Mouse (Mus musculus): ENCODE measurements around the gene Gjb4.

DNA sequence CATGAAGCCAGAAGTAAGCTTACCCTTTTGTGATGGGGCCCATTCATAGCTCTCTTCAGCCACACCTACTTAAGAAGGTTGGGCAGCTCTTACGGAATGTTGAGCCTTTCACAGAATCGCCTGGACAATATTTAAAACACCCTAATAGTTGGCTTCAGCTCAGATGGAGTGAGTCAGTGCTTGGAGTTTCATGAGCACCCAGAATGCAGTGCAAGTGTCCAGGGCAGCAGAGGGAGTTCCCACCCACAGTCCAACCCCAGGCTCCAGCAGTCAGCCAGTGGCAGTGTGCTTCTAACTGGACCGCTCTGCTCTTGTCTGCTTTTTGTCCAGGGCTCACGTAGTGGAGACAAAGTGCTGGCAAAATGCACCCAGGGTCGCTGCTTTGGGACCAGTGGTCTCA is 17.7 kb upstream of the Gjb4 start:
- TF ChIP-seq CTCF (IDR thresholded peaks at IDR 0.05; ENCODE audit: borderline replicate concordance, insufficient read depth, low read length): no peak
- TF ChIP-seq POLR2A (IDR thresholded peaks at IDR 0.05; ENCODE audit: low read depth, low read length): no peak

Data from embryonic fibroblast, embryonic 13.5 days (primary cell).